Mouse (Mus musculus) heart, adult 2 months (tissue): ENCODE measurements at regions not wholly inside any gene's neighbourhood (a gene's known extent, or its start where the extent isn't known, plus 50 kb on each side); places are given as distances from the start of the nearest gene placed in this dataset.

Experiments
- DNase-seq, 2 experiments: peaks; one replicate each; pipeline ENCODE4 v3.0.0; 2021
- H3K27ac ChIP-seq: fragments of 200-600 bp; 2 replicates; pipeline ENCODE4 v1.8.1; 2022
- H3K27me3 ChIP-seq: fragments of 200-500 bp; 2 replicates; pipeline ENCODE4 v1.6.1; 2012; ENCODE audit warnings: mild to moderate bottlenecking, low read length, inconsistent platforms, mixed read lengths; ENCODE audit not compliant: control insufficient read depth, insufficient read depth
- H3K36me3 ChIP-seq: fragments of 200-500 bp; 2 replicates; pipeline ENCODE4 v1.6.1; 2012; ENCODE audit warnings: low read length, inconsistent platforms; ENCODE audit not compliant: control insufficient read depth, insufficient read depth
- H3K4me1 ChIP-seq: fragments of 200-500 bp; 2 replicates; pipeline ENCODE4 v1.6.1; 2011; ENCODE audit warnings: low read length; ENCODE audit not compliant: control insufficient read depth, insufficient read depth
- H3K4me3 ChIP-seq: fragments of 200-600 bp; 2 replicates; pipeline ENCODE4 v1.8.1; 2022
- H3K79me2 ChIP-seq: fragments of 200-500 bp; replicated peaks from 2 replicates; pipeline ENCODE4 v1.6.1; 2012; ENCODE audit warnings: mild to moderate bottlenecking, inconsistent platforms, low read length, moderate library complexity, mixed read lengths; ENCODE audit not compliant: control insufficient read depth, insufficient read depth
- H3K9ac ChIP-seq: fragments of 200-500 bp; 2 replicates; pipeline ENCODE4 v1.6.1; 2012; ENCODE audit warnings: low read depth, mild to moderate bottlenecking, control low read depth, inconsistent platforms, low read length, mixed read lengths
- CTCF ChIP-seq: fragments of 200-600 bp; IDR thresholded peaks from 2 replicates; pipeline ENCODE4 v1.8.1; 2022; ENCODE audit warnings: antibody characterized with exemption, mild to moderate bottlenecking, moderate library complexity
- EP300 ChIP-seq: fragments of 200-500 bp; IDR thresholded peaks from 2 replicates; pipeline ENCODE4 v1.6.1; 2011; ENCODE audit warnings: low read depth, low read length, control low read depth; ENCODE audit not compliant: insufficient read depth
- POLR2A ChIP-seq: fragments of 200-500 bp; IDR thresholded peaks from 2 replicates; pipeline ENCODE4 v1.6.1; 2011; ENCODE audit warnings: mild to moderate bottlenecking, low read depth, low read length, control low read depth; ENCODE audit not compliant: insufficient read depth
- WGBS: fragments of 180-500 bp; shearing (Covaris S2); methylation state at CpG from one replicate; pipeline ENCODE4 v1.1.7; 2018; 5-methylcytosine and 5-hydroxymethylcytosine counted together
- intact Hi-C: fragments of 180-260 bp; cut with DNase I; formaldehyde crosslinking; loops from one replicate; pipeline ENCODE4 v1.15.1; 2025

DNA sequence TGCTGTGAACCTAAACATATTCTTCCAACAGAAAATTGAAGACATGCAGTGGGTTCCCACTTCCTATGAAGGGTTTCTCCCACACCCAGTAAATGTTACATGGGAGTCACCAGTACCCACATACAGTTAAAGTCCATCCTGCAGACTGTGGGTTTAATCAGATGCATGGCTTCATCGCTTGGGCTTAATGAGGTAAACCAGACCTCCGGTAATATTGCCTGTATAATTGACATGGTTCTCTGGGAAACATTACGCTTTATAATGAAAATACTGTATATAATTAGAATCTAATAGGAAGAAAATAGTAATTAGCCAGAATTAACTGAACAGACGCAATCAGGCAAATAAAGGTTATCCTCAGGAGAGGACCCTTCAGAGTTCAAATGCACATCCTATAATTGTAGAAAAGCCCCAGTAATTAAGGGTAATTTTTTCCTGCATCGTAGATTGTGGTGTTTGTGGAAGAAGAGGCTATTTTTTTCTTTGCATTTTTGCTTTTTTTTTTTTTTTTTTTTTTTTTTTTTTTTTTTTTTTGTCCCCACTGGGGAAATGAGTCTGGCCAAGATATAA is 664.0 kb upstream of the Brinp1 start:
- WGBS = 84% methylated on average over 5 of the region's 5 CpGs
- no peaks in the 10 kb centered on the region for H3K79me2 ChIP-seq

DNA sequence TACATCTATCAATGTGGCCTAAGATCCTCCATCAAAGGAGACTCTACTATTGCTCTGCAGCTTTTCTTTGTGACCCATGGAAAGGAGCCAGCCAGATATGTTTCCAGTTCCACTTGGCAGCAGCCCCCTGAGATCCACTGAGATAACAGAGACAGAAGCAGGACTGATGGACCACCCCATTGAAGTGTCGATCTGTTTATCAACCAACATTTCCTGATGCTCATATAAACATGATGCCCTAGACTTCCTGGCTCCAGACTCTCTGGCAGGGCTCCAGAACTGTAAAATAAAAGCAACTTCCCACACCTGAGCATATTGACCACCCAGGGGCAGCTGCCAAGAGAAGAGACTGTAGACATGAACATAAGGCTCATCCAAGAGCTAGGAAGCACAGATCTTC is 660.7 kb upstream of the Brinp1 start:
- Histone ChIP-seq H3K27me3 (no peaks in the 10 kb centered on the region), H3K79me2 (no peaks in the 10 kb centered on the region), H3K9ac (no peak overlapping the region), H3K4me3 (no peak overlapping the region), H3K4me1 (no peaks in the 10 kb centered on the region), H3K27ac (no peak overlapping the region), H3K36me3 (no peaks in the 10 kb centered on the region)
- no peak for DNase-seq
- WGBS = 26% methylated on average over 1 of the region's 1 CpGs
- intact Hi-C loops = no loop called here
- TF ChIP-seq CTCF = no peak
- TF ChIP-seq POLR2A = no peak

More for the DNA sequence above, 664.0 kb upstream of the Brinp1 start:
- H3K27ac ChIP-seq = no peak overlapping the region
- H3K36me3 ChIP-seq = no peaks in the 10 kb centered on the region
- DNase-seq = no peak
- TF ChIP-seq EP300 (no peak), POLR2A (no peak), CTCF (no peak)
- no peak overlapping the region for H3K9ac ChIP-seq
- intact Hi-C loops = no loop called here
- no peaks in the 10 kb centered on the region for H3K4me1 ChIP-seq
- no peak overlapping the region for H3K4me3 ChIP-seq
- no peaks in the 10 kb centered on the region for H3K27me3 ChIP-seq

- no peak overlapping the region for H3K4me3 ChIP-seq
- H3K9ac ChIP-seq = no peak overlapping the region
- WGBS = 63% methylated on average over 5 of the region's 5 CpGs
- no peak for TF ChIP-seq EP300
- no peak for TF ChIP-seq POLR2A
- TF ChIP-seq CTCF = no peak
- intact Hi-C loops = no loop called here
- H3K79me2 ChIP-seq = no peaks in the 10 kb centered on the region
- no peaks in the 10 kb centered on the region for H3K36me3 ChIP-seq
- H3K27me3 ChIP-seq = no peaks in the 10 kb centered on the region
- DNase-seq = no peak
- no peaks in the 10 kb centered on the region for H3K4me1 ChIP-seq
- no peak overlapping the region for H3K27ac ChIP-seq
These were observed 657.6 kb upstream of the Brinp1 start for GRCm38 (mm10) chr4:69611681-69612300.

- Histone ChIP-seq H3K27me3 (no peaks in the 10 kb centered on the region), H3K4me3 (no peak overlapping the region), H3K4me1 (no peaks in the 10 kb centered on the region), H3K36me3 (no peaks in the 10 kb centered on the region), H3K9ac (no peak overlapping the region), H3K79me2 (no peaks in the 10 kb centered on the region), H3K27ac (no peak overlapping the region)
- TF ChIP-seq CTCF (no peak), EP300 (no peak), POLR2A (no peak)
- WGBS = 71% methylated on average over 1 of the region's 1 CpGs
- intact Hi-C loops = no loop called here
- DNase-seq = no peak
These were observed 654.7 kb upstream of the Brinp1 start for GRCm38 (mm10) chr4:69608885-69609284.

GRCm38 (mm10) chr4:69596992-69597541 is 642.9 kb upstream of the Brinp1 start:
- no peaks in the 10 kb centered on the region for H3K79me2 ChIP-seq
- TF ChIP-seq POLR2A = no peak
- no peak for TF ChIP-seq CTCF
- TF ChIP-seq EP300 = no peak
- no peak overlapping the region for H3K4me3 ChIP-seq
- no peaks in the 10 kb centered on the region for H3K36me3 ChIP-seq
- no peak overlapping the region for H3K27ac ChIP-seq
- intact Hi-C loops = no loop called here
- no peak overlapping the region for H3K9ac ChIP-seq
- H3K27me3 ChIP-seq = no peaks in the 10 kb centered on the region
- WGBS = 55% methylated on average over 6 of the region's 6 CpGs
- no peak for DNase-seq
- H3K4me1 ChIP-seq = no peaks in the 10 kb centered on the region

DNA sequence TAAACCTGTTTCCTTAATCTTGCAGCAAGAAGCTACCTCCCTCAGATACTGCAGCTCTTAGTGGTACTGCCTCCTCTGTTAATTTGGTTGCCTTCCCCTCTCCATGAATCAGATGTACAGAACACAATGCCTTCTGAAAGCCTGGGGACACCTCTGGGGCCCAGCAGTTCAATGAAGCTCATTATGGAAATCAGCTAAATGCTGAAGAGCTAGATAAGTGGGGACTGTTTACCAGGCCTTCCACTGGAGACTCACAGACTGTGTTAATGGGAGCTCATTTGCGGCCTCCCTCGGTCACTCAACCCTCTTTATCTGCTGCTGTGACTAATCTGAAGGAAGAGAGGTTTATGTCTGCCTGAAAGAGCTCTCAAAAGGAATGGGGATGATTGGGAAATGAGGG is 639.8 kb upstream of the Brinp1 start:
- no peaks in the 10 kb centered on the region for H3K4me1 ChIP-seq

More for the DNA sequence above, 639.8 kb upstream of the Brinp1 start:
- Histone ChIP-seq H3K4me3 (no peak overlapping the region), H3K79me2 (no peaks in the 10 kb centered on the region), H3K27me3 (no peaks in the 10 kb centered on the region), H3K36me3 (no peaks in the 10 kb centered on the region), H3K9ac (no peak overlapping the region), H3K27ac (no peak overlapping the region)
- WGBS = 29% methylated on average over 2 of the region's 2 CpGs
- intact Hi-C loops = no loop called here
- DNase-seq = no peak
- no peak for TF ChIP-seq POLR2A
